Mouse (Mus musculus) macrophage (primary cell): ENCODE data around the gene Gcnt2. TPM values are rescaled to one million over a fixed set of nuclear protein-coding genes. Genes with fewer than 3 reads are reported as not detected.
"Not testable (repeated sequence)": the region's sequence is repeated elsewhere in the genome, so short reads cannot be mapped to it uniquely, and the experiment has no call there.

Experiments used
- H3K27ac ChIP-seq: fragments of 350-480 bp; formaldehyde crosslinking; 2 replicates; pipeline ENCODE4 v1.9.0; 2021
- H3K36me3 ChIP-seq: fragments of 350-480 bp; formaldehyde crosslinking; 2 replicates; pipeline ENCODE4 v1.9.0; 2021; ENCODE audit errors: inconsistent target
- H3K4me3 ChIP-seq: fragments of 350-480 bp; formaldehyde crosslinking; 2 replicates; pipeline ENCODE4 v1.9.0; 2021; ENCODE audit errors: inconsistent target
- H3K79me2 ChIP-seq: fragments of 350-480 bp; formaldehyde crosslinking; 2 replicates; pipeline ENCODE4 v1.9.0; 2021; ENCODE audit errors: inconsistent target
- WGBS: methylation state at CpG from one replicate; pipeline ENCODE4 v1.1.7; 2026; ENCODE audit warnings: inconsistent platforms; ENCODE audit not compliant: missing documents; 5-methylcytosine and 5-hydroxymethylcytosine counted together
- polyA plus RNA-seq: library from polyadenylated mRNA; stranded (reverse); fragments of 250-400 nt; gene quantifications from 3 replicates; pipeline ENCODE4 v1.2.4, GENCODE M21; 2018; ENCODE audit warnings: inconsistent platforms

The Gcnt2 gene
- polyA plus RNA-seq, 1 experiment from 2014 or later, result 0.46 TPM

DNA sequence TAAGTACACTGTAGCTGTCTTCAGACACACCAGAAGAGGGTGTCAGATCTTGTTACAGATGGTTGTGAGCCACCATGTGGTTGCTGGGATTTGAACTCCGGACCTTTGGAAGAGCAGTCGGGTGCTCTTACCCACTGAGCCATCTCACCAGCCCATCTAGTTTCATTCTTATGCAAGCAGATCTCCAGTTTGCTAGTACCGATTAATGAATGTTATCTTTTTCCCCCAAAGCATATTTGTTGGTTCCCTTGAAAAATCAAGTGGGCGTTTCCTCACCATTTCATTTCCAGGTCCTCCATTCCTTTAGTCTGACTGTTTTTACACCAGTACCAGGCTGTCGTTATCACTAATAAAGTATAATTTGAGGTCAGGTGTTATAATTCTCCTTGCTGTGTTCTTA is 139.0 kb downstream of the Gcnt2 start:
- not testable (repeated sequence) for H3K4me3 ChIP-seq, H3K27ac ChIP-seq, H3K36me3 ChIP-seq
- 95% methylated on average over 5 of the region's 5 CpGs for WGBS
- H3K79me2 ChIP-seq, result peaks cover 24% of the 10 kb centered on the region

DNA sequence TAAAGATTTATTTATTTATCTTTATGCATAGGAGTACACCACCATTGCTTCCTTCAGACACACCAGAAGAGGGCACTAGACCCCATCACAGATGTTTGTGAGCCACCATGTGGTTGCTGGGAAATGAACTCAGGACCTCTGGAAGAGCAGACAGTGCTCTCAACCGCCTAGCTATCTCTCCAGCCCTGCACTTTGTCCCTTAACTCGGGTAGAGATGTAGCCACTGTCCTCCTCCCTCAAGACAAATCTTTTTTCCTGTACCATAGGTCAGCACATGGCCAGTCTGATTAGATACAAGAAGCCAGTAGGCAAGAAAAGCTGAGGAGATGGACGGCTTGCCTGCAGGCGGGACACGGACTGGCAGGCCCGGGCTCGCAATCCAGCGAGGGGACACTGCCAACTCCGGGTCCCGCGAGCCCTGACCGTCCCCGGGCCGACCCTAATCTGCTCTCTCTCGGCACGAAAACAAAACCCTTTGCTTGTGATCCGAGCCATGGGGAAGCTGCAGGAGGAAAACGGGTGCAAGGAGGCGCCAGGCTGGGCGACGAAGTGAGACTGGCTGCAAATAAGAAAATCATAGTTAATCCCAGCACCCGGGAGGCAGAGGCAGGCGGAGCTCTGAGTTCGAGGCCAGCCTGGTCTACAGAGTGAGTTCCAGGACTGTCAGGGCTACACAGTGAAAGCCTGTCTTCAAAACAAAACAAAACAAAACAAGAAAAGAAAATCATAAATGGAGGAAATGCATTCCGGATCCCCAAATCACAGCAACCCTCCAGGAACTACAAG is 140.8 kb downstream of the Gcnt2 start:
- Histone ChIP-seq H3K27ac (peak overlapping the region; percentile 96), H3K36me3 (peaks cover 1% of the 10 kb centered on the region; the same call in 1 of the 2 replicates), H3K4me3 (peak overlapping the region; percentile 91), H3K79me2 (peaks cover 42% of the 10 kb centered on the region)
- under 1% methylated on average over 25 of the region's 25 CpGs for WGBS

DNA sequence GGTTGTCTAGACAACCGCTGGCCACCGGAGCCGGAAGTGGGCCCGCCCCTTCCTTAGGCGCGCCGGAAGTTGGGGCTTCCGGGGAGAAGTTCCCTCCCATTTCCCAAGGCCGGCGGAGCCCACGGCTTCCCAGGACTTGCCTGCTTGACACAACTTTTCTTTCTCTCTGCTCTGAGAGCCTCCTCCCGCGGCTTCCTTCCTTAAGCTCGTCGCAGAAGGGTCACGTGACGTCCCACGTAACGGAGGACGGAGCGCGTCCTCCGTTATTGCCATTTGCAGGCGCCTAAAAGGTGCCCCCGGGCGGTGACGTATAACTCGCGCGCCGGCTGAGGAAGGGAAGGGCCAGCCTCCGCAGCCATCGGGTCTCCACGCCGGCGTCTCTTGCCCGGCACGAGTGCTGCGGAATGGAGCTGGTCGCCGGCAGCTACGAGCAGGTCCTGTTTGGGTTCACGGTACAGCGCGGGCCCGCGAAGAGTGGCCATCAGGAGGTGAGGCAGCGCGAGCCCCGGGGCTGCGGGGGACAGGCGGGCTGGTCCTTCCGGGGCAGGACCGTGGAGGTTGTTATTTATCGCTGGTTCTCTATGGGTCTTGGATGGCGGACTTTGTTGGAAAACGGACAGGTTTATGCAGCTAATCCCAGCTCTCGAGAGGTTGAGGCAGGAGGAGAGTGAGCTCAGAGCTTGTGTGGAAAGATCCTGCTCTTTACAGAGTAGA is 141.5 kb downstream of the Gcnt2 start, which contains the start of gene Pak1ip1:
Gene Pak1ip1, plus strand, starts transcription at position 98 of the 714 bp plus-strand sequence.
- peaks cover 9% of the 10 kb centered on the region for H3K36me3 ChIP-seq

GRCm38 (mm10) chr13:41002001-41002400 is 142.4 kb downstream of the Gcnt2 start:
- Histone ChIP-seq H3K36me3 (peaks cover 17% of the 10 kb centered on the region), H3K79me2 (peaks cover 56% of the 10 kb centered on the region), H3K4me3 (peak overlapping the region; percentile 91), H3K27ac (no peak overlapping the region)
- 64% methylated on average over 4 of the region's 5 CpGs for WGBS

More for the DNA sequence above, 141.5 kb downstream of the Gcnt2 start, which contains the start of gene Pak1ip1:
- Histone ChIP-seq H3K27ac (peak within 1 kb of the TSS; percentile 96), H3K79me2 (peaks cover 49% of the 10 kb centered on the region), H3K4me3 (peak within 1 kb of the TSS; percentile 91)
- 2% methylated on average over 58 of the region's 58 CpGs for WGBS

- no peak overlapping the region for H3K4me3 ChIP-seq
- H3K36me3 ChIP-seq, result peaks cover 54% of the 10 kb centered on the region
- 92% methylated on average over 4 of the region's 4 CpGs for WGBS
- no peak overlapping the region for H3K27ac ChIP-seq
- H3K79me2 ChIP-seq, result peaks cover 55% of the 10 kb centered on the region
Observed at GRCm38 (mm10) chr13:41006244-41006643, 146.7 kb downstream of the Gcnt2 start.

GRCm38 (mm10) chr13:41008271-41008670 is 148.7 kb downstream of the Gcnt2 start:
- Histone ChIP-seq H3K27ac (no peak overlapping the region), H3K36me3 (peaks cover 72% of the 10 kb centered on the region), H3K79me2 (peaks cover 35% of the 10 kb centered on the region), H3K4me3 (no peak overlapping the region)
- 93% methylated on average over 10 of the region's 10 CpGs for WGBS

DNA sequence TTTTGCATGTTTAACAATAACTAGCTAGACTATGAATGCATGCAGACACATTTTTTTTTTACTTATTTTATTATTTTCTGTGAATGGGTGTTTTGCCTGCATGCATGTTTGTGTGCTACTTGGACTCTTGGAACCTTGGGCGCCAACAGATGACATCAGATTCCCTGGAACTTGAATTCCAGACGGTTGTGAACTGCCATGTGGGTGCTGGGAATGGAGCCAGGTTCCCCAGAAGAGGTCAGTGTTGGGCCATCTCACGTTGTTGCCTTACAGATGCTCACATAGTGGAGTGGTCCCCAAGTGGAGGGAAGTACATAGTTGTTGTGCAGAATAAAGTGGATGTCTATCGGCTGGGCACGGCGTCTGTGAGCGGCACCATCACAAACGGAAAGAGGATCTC is 149.4 kb downstream of the Gcnt2 start:
- H3K36me3 ChIP-seq, result peaks cover 74% of the 10 kb centered on the region
- H3K79me2 ChIP-seq, result peaks cover 28% of the 10 kb centered on the region
- WGBS, result 88% methylated on average over 8 of the region's 8 CpGs
- no peak overlapping the region for H3K27ac ChIP-seq
- no peak overlapping the region for H3K4me3 ChIP-seq

Other genes with a start within 250 kb of the Gcnt2 start
- gene Tfap2a, start 121.4 kb upstream of the Gcnt2 start, polyA plus RNA-seq, result 0.10 TPM in 1 of 3 replicates, not detected in the others
- 24.8 to 43.7 TPM (median 26.7 TPM) in 3 replicates for gene Pak1ip1, start 141.3 kb downstream of the Gcnt2 start, polyA plus RNA-seq
- gene Tmem14c, start 156.5 kb downstream of the Gcnt2 start, polyA plus RNA-seq, result 94.0 to 197 TPM (median 189 TPM) in 3 replicates
- 0.63 to 2.3 TPM (median 1.2 TPM) in 3 replicates for gene Mak, start 220.0 kb downstream of the Gcnt2 start, polyA plus RNA-seq